In genomic region chr12:58214289-58215136, GRCm38 (mm10) we compare ENCODE assay signal across 7 mouse cellular contexts. TPM values are rescaled to one million over a fixed set of nuclear protein-coding genes. Genes with fewer than 3 reads are reported as not detected.
DNase-seq lines count a peak whose midpoint lies in the region; ATAC-seq lines count a peak whose summit lies in the region.

No protein-coding gene starts in this region.

- no peak overlapping the region for H3K27ac ChIP-seq in forebrain, embryonic 13.5 days
- no peak overlapping the region for H3K27ac ChIP-seq in kidney, embryonic 16.5 days (ENCODE audit: low read length)
- H3K27ac ChIP-seq in midbrain, embryonic 15.5 days, result no peak overlapping the region

- ATAC-seq in forebrain, embryonic 13.5 days, result peak; percentile 1; the same call in 1 of the 2 replicates
- no peak for ATAC-seq in kidney, embryonic 16.5 days (ENCODE audit: low FRiP score, low TSS enrichment)
- ATAC-seq in midbrain, embryonic 15.5 days (replicated peaks), result no peak
- ATAC-seq in inflammation-experienced regulatory T-cells, adult 6 months, result no peak

- peak; percentile 30 to 50 for DNase-seq in right cerebral cortex, postnatal 10 days (ENCODE audit: low spot score in 2 of 2)
- DNase-seq in right cerebral cortex, postnatal 25 days, result no peak
- DNase-seq in thymus, postnatal 0 days (ENCODE audit: low spot score), result no peak

- WGBS in forebrain, embryonic 13.5 days, result 4% methylated on average over 13 of the region's 13 CpGs
- WGBS in kidney, embryonic 16.5 days, result 4% methylated on average over 13 of the region's 13 CpGs
- 4% methylated on average over 13 of the region's 13 CpGs for WGBS in midbrain, embryonic 15.5 days

- peak overlapping the region; percentile 26; the same call in 1 of the 2 replicates for H3K9ac ChIP-seq in forebrain, embryonic 13.5 days
- peak overlapping the region; percentile 44; the same call in 1 of the 2 replicates for H3K9ac ChIP-seq in kidney, embryonic 16.5 days (replicated peaks; ENCODE audit: low read length)
- H3K9ac ChIP-seq in midbrain, embryonic 15.5 days, result no peak overlapping the region

- H3K4me3 ChIP-seq in forebrain, embryonic 13.5 days, result peak overlapping the region; percentile 55
- H3K4me3 ChIP-seq in kidney, embryonic 16.5 days (ENCODE audit: low read length), result peak overlapping the region; percentile 51
- H3K4me3 ChIP-seq in midbrain, embryonic 15.5 days, result peak overlapping the region; percentile 53

- H3K4me1 ChIP-seq in forebrain, embryonic 13.5 days, result peaks cover 33% of the 10 kb centered on the region
- peaks cover 30% of the 10 kb centered on the region for H3K4me1 ChIP-seq in kidney, embryonic 16.5 days (ENCODE audit: insufficient read depth, low read length)
- peaks cover 35% of the 10 kb centered on the region for H3K4me1 ChIP-seq in midbrain, embryonic 15.5 days

- no peaks in the 10 kb centered on the region for H3K9me3 ChIP-seq in forebrain, embryonic 13.5 days (replicated peaks)
- no peaks in the 10 kb centered on the region for H3K9me3 ChIP-seq in kidney, embryonic 16.5 days (ENCODE audit: low read length)
- H3K9me3 ChIP-seq in midbrain, embryonic 15.5 days, result no peaks in the 10 kb centered on the region

- H3K4me2 ChIP-seq in forebrain, embryonic 13.5 days, result peak overlapping the region; percentile 98
- H3K4me2 ChIP-seq in kidney, embryonic 16.5 days (replicated peaks; ENCODE audit: low read depth, low read length), result peak overlapping the region; percentile 85
- H3K4me2 ChIP-seq in midbrain, embryonic 15.5 days, result peak overlapping the region; percentile 75

- no peaks in the 10 kb centered on the region for H3K36me3 ChIP-seq in forebrain, embryonic 13.5 days (ENCODE audit: poor library complexity, severe bottlenecking)
- H3K36me3 ChIP-seq in kidney, embryonic 16.5 days (ENCODE audit: insufficient read depth, low read length), result no peaks in the 10 kb centered on the region
- H3K36me3 ChIP-seq in midbrain, embryonic 15.5 days (replicated peaks), result no peaks in the 10 kb centered on the region

- H3K27me3 ChIP-seq in forebrain, embryonic 13.5 days, result peaks cover 67% of the 10 kb centered on the region
- H3K27me3 ChIP-seq in kidney, embryonic 16.5 days (ENCODE audit: insufficient read depth, low read length), result peaks cover 38% of the 10 kb centered on the region
- peaks cover 40% of the 10 kb centered on the region for H3K27me3 ChIP-seq in midbrain, embryonic 15.5 days (replicated peaks)

RNA-seq across cellular contexts. Expression of gene Sstr1, which starts 2.9 kb away (rescaled TPM):
- polyA plus RNA-seq in forebrain, embryonic 13.5 days (2015; fragmentation: Nextera tagmentation; extraction: Ambion mirVana), result 2.3 and 4.2 TPM in 2 replicates
- 0.67 and 1.3 TPM in 2 replicates for polyA plus RNA-seq in kidney, embryonic 16.5 days (2015; fragmentation: Nextera tagmentation; extraction: Ambion mirVana)
- 12.5 and 12.6 TPM in 2 replicates for polyA plus RNA-seq in midbrain, embryonic 15.5 days (2015; fragmentation: Nextera tagmentation; extraction: Ambion mirVana)
- polyA plus RNA-seq in thymus, postnatal 0 days (2015; fragmentation: Nextera tagmentation; extraction: Ambion mirVana), result not detected in 2 replicates
- polyA plus RNA-seq in inflammation-experienced regulatory T-cells, adult 6 months (2017; shearing (Covaris generic)), result not detected

RNA-seq across cellular contexts. Expression of gene Clec14a, which starts 54.6 kb away (rescaled TPM):
- polyA plus RNA-seq in forebrain, embryonic 13.5 days (2015; fragmentation: Nextera tagmentation; extraction: Ambion mirVana), result 4.3 and 4.4 TPM in 2 replicates
- 14.1 and 14.8 TPM in 2 replicates for polyA plus RNA-seq in kidney, embryonic 16.5 days (2015; fragmentation: Nextera tagmentation; extraction: Ambion mirVana)
- 5.6 and 6.2 TPM in 2 replicates for polyA plus RNA-seq in midbrain, embryonic 15.5 days (2015; fragmentation: Nextera tagmentation; extraction: Ambion mirVana)
- polyA plus RNA-seq in thymus, postnatal 0 days (2015; fragmentation: Nextera tagmentation; extraction: Ambion mirVana), result 4.6 and 5.0 TPM in 2 replicates
- not detected for polyA plus RNA-seq in inflammation-experienced regulatory T-cells, adult 6 months (2017; shearing (Covaris generic))

Comparison
In these comparisons a context has a peak if more than half of its experiments do, and no peak if none do; other contexts are left out.
1. DNase-seq: peak in right cerebral cortex, postnatal 10 days (2 of 2); none in right cerebral cortex, postnatal 25 days (single experiment) and thymus, postnatal 0 days (single experiment).
2. Peak in every context shown above with its lines, with median percentiles within 50 percentile points of each other: H3K4me2 ChIP-seq and H3K4me3 ChIP-seq.